Mouse (Mus musculus) ZHBTc4 (cell line): ENCODE results near the gene Gspt1.

Experiments used
- DNase-seq: peaks from one replicate; pipeline ENCODE4 v3.0.0-alpha.2; 2011; ENCODE audit warnings: low read depth, low spot score

Gspt1 gene

GRCm38 (mm10) chr16:11202571-11203554, 51.3 kb downstream of the Gspt1 start, which contains the start of gene Rsl1d1:
TSS of gene Rsl1d1 (minus strand) at chr16:11203331.
- DNase-seq = peak; percentile 97

DNA sequence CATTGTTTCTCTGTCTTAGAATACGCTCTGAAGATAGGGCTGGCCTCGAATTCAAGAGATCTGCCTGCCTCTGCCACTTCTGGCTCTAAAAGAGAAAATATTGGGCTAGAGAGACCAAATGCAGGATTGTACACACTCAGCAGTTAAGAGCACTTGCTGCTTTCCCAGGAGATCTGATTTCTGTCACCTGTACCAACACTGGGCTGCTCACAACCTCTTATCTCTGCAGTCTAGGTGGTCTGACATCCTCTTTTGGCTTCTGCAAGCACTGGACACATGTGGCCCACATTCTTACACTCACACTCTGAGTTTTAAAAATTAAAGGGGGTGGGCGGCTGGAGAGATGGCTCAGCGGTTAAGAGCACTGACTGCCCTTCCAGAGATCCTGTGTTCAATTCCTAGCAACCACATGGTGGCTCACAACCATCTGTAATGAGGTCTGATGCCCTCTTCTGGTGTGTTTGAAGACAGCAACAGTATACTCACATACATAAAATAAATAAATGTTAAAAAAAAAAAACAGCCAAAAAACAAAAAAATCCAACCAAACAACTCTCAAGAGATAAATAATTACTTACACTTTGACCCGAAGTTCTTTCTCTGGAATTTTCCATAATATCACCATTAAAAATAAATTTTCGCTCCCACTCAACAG, 52.3 kb downstream of the Gspt1 start:
- no peak for DNase-seq

DNA sequence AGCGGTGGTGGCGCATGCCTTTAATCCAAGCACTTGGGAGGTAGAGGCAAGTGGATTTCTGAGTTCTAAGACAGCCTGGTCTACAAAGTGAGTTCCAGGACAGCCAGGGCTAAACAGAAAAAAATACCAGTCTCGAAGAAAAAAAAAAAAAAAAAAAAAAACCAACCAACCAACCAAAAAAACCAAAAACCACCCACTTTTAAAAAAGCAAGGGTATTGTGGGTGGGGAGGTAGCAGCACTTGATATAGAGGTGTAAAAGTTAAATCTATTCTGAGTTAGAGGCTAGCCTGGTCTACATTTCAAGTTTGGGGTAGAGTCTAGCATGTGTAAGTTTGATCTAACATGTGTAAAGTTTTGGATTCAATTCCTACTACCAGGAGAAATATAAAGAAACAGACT, 53.9 kb downstream of the Gspt1 start:
- no peak for DNase-seq

DNA sequence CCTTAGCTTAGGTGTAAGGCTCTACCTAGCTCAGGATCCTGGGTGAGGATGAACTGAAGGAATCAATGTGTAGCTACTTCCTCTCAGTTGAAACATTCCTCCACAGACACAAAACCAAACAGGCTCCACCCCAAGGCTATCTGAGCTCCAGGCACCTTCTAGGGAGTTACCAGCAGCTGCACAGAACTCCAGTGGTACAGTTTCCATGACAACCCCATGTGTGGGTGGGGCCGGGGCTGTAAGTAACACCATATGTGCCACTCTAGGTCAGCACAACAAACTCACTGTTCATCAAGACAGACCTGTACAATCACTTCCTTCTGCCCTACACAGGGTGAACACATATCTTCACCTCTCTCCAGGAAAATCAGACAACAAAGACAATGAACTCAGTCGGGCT, 55.7 kb downstream of the Gspt1 start:
- peak; percentile 84 for DNase-seq

DNA sequence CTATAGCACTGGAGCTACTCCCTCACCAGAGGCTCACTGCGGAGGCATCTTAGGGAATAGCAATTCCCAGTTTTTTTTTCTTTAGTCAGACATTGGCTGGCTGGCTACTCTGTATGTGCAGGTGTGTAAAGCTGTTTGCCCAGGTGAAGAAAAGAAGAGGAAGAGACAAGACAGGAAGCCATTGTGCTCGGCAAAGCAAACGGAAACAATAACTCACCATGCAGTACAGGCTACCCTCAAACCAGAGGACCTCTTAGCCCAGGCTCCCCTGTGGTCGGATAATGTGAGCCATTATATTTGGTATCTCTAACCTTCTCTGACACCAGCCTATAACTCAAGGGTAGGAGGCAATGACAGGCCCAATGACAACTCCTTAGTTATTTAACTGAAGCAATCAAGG, 57.1 kb downstream of the Gspt1 start:
- DNase-seq = no peak

DNA sequence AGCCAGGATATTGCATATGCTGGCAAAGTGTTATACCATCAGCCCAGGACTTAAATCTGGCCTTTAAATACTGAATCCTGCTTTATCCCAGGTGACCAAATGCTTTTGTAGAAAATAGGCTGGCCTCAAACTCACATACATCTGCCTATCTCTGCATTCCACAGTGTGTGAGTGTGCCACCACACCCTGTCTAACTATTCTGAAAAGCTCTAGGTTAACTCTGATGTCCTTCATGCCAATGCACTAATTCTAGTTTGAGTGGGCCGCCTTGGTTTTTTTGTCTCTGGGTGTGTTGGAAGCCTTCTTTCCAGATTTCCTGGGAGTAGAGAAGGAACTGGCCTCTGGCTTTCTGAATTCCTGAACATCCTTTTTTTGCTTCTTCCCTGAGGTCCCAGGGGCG, 60.9 kb downstream of the Gspt1 start:
- peak; percentile 60 for DNase-seq

DNA sequence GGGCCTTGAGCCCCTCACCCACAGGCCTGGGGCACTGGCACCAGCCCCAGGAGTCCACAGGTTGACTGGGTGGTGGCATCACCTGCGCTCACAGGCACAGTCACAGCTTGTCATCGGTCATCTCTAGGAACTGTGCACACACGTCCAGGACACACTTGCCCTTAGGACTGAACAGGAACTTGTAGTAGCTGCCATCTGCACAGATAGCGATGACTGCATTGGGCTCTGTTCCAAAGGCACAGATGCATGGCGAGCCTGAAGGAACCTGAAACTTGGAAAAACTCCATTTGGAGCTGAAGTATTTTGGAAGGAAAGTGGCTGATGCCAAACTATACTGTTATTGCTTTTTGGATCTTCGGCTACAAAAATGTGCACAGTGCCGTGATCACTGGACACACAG, 64.0 kb downstream of the Gspt1 start:
- DNase-seq = no peak

- DNase-seq = no peak
These were observed 76.7 kb downstream of the Gspt1 start for GRCm38 (mm10) chr16:11177404-11177803.

GRCm38 (mm10) chr16:11176884-11177244, 77.3 kb downstream of the Gspt1 start:
- no peak for DNase-seq

DNA sequence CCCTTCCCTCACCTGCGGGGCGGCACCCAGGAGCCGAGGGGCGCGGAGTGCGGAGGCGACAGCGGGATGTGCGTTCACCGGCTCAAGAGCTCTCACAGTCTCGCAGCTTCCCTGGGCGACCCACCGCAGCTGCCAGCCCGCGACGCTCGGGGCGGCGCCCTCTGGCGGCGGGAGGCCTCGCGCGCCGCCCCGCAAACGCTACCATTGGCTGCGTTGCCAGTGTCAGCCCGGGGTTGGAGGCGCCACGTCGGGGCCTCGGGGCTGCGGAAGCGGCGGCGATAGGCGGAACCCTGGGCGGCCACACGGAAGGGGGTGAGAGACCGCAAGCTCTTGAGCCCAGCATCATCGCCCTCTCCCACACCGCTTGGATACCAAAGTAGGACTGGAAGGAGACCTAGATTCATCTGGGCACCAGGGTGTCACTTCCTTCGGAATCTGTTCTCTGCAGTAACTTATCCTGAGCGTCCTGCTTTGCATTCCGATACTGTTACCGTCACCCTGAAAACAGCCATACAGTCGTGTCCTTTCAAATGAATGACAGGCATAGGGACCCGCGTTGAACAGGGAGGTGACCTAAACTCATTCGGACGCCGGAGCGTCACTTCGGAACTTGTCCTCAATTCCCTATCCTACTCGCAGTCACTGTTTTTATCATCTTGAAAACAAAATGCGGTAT, 77.8 kb downstream of the Gspt1 start, which contains the start of gene Zc3h7a:
Gene Zc3h7a, minus strand, starts transcription at position 186 of the 676 bp plus-strand sequence.
- peak; percentile 94 for DNase-seq

DNA sequence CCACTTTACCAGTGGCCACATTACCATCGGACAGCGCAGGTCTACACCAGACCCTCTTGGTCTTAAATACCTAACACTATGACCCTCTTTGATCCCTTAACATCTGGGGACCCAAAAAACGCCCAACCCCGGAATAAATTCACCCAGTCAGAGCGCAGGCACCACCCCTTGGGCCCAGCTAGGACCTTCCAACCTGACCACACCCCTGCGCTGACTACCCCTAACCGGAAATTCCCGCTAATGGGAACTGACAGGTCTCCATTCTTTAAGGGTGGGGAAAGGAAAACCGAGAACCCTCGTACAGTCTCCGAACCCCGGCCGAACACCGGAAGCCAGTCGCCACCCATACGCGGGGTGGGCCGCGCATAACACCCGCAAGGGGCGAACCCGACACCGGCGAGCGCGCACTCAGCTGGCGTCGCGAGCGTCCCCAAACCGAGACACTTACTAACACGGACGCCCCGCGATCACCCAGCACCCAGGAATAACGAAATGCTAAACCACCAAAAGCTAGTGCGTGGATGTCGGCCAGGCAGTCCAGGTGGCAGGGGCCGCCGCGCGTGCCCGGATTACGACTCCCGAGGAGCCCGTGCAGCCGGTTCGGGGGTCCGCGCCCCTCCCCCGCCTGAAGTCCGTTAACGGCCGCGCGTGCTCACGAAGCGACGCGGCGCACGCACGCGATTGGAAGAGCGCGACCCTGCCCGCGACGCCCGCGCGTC, 78.5 kb downstream of the Gspt1 start:
- DNase-seq = peak; percentile 69

- no peak for DNase-seq
These were observed 79.0 kb downstream of the Gspt1 start for GRCm38 (mm10) chr16:11175100-11175488.

GRCm38 (mm10) chr16:11174671-11175081, 79.4 kb downstream of the Gspt1 start:
- peak; percentile 61 for DNase-seq

GRCm38 (mm10) chr16:11171679-11172078, 82.4 kb downstream of the Gspt1 start:
- DNase-seq = no peak
